Comparison of ENCODE assay signal across 25 mouse cellular contexts in the genomic region with DNA sequence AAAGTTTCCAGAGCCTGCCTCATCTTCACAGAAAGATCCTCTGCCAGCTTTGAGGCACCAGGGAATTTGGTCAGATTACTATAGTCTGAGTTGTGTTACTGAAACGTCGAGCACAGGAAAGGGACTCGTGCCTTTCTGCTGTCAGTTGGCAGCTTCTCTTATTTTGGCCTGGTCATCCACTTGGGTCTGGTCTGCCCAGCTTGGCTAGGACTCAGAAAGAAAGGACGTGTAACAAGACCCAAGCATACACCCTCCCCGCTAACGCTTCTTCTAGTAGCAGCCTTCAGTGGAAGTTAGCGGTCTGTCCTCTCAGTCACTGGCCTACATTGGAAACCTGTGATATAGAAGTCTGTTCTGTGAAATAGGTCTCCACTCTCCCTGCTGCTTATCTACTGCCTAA. TPM values are rescaled to one million over a fixed set of nuclear protein-coding genes. Genes with fewer than 3 reads are reported as not detected.
DNase-seq lines count a peak whose midpoint lies in the region; ATAC-seq and TF ChIP-seq lines count a peak whose summit lies in the region.
"Had no signal": no experiment of that assay in that cellular context is flagged by ENCODE, and none has a peak within 500 bp of the region (broad histone marks: within the 10 kb centered on the region; RNA-seq: fewer than 3 reads in every experiment).

No protein-coding gene starts in this region.

- no peak overlapping the region for H3K9ac ChIP-seq in liver, adult 2 months (ENCODE audit: low read depth, low read length)
- H3K9ac ChIP-seq in liver, embryonic 12.5 days = no peak overlapping the region
- H3K9ac ChIP-seq: embryonic facial prominence, embryonic 12.5 days; forebrain, embryonic 15.5 days; heart, embryonic 12.5 days; hindbrain, embryonic 15.5 days had no signal

- TF ChIP-seq POLR2A in liver, adult 2 months (IDR thresholded peaks at IDR 0.05; ENCODE audit: extremely low read depth, insufficient read depth, low read length) = no peak

- no peak overlapping the region for H3K27ac ChIP-seq in liver, adult 2 months (replicated peaks; ENCODE audit: insufficient read depth, low read depth, low read length)
- H3K27ac ChIP-seq in liver, embryonic 12.5 days = no peak overlapping the region
- H3K27ac ChIP-seq: embryonic facial prominence, embryonic 12.5 days; forebrain, embryonic 15.5 days; heart, adult 2 months; hindbrain, embryonic 15.5 days had no signal

- 41% methylated on average over 7 of the region's 7 CpGs for WGBS in liver, adult 2 months
- whole genome bisulfite sequencing in liver, embryonic 12.5 days (ENCODE audit: insufficient replicate concordance) = 70% methylated on average over 7 of the region's 7 CpGs

- H3K27me3 ChIP-seq in liver, adult 2 months (ENCODE audit: control insufficient read depth, insufficient read depth, low read length) = no peaks in the 10 kb centered on the region
- no peaks in the 10 kb centered on the region for H3K27me3 ChIP-seq in liver, embryonic 12.5 days (replicated peaks)
- H3K27me3 ChIP-seq: embryonic facial prominence, embryonic 12.5 days; forebrain, embryonic 15.5 days; heart, embryonic 12.5 days; hindbrain, embryonic 15.5 days had no signal

- H3K4me3 ChIP-seq in liver, adult 2 months (ENCODE audit: insufficient read depth, low read depth, low read length) = no peak overlapping the region
- H3K4me3 ChIP-seq in liver, embryonic 12.5 days = no peak overlapping the region
- H3K4me3 ChIP-seq: embryonic facial prominence, embryonic 12.5 days; forebrain, embryonic 15.5 days; heart, adult 2 months; heart, embryonic 12.5 days; hindbrain, embryonic 15.5 days had no signal

- TF ChIP-seq CTCF in liver, adult 2 months (IDR thresholded peaks at IDR 0.05; ENCODE audit: low read depth, low read length) = no peak

- H3K4me2 ChIP-seq in liver, embryonic 12.5 days = no peak overlapping the region
- H3K4me2 ChIP-seq: embryonic facial prominence, embryonic 12.5 days; forebrain, embryonic 15.5 days; heart, embryonic 12.5 days; hindbrain, embryonic 15.5 days had no signal

- H3K36me3 ChIP-seq in liver, adult 2 months (ENCODE audit: control insufficient read depth, insufficient read depth, low read length) = peaks cover 65% of the 10 kb centered on the region
- H3K36me3 ChIP-seq in liver, embryonic 12.5 days = peaks cover 83% of the 10 kb centered on the region

- H3K4me1 ChIP-seq in liver, adult 2 months (ENCODE audit: control insufficient read depth, insufficient read depth, low read length) = peaks cover 9% of the 10 kb centered on the region
- H3K4me1 ChIP-seq in liver, embryonic 12.5 days = peaks cover 23% of the 10 kb centered on the region

- no peak for ATAC-seq in liver, embryonic 12.5 days
- no peak for ATAC-seq in CD4-positive, CD25-positive, alpha-beta regulatory T cell, adult 4 months
- ATAC-seq: forebrain, embryonic 15.5 days had no signal

- peaks cover 4% of the 10 kb centered on the region; the same call in 1 of the 2 replicates for H3K79me2 ChIP-seq in liver, adult 2 months (ENCODE audit: control insufficient read depth, insufficient read depth, low read length)

- H3K9me3 ChIP-seq in liver, embryonic 12.5 days (replicated peaks) = no peaks in the 10 kb centered on the region
- H3K9me3 ChIP-seq: embryonic facial prominence, embryonic 12.5 days; forebrain, embryonic 15.5 days; G1E; heart, embryonic 12.5 days; hindbrain, embryonic 15.5 days had no signal

- intact Hi-C loops in heart, postnatal 10 days (cut with DNase I) = no loop called here

- peak; percentile 90 for DNase-seq in heart, adult 11 months
- DNase-seq in heart, postnatal 10 days = no peak
- DNase-seq in liver, adult 2 months (ENCODE audit: extremely low read depth, low read depth, low spot score) = peak; percentile 44
- peak; percentile 46 for DNase-seq in gastrocnemius, postnatal 25 days
- no peak for DNase-seq in kidney, adult 11 months
- DNase-seq: adrenal gland, postnatal 10 days; cerebellum, adult 11-12 months; cerebellum, adult 9-10 months; cerebellum, postnatal 25 days; heart, postnatal 36 days; kidney, adult 18-20 months had no signal

RNA-seq across cellular contexts. Expression of a gene that starts 5.1 kb away (rescaled TPM):
- 10 to 100 TPM; 27.0 to 31.2 TPM for total RNA-seq in heart, postnatal 10 days (2021)
- total RNA-seq in liver, adult 2 months (2014; rRNA removed) = 68.9 and 94.2 TPM in 2 replicates
- polyA plus RNA-seq in liver, adult 2 months (2012; rRNA removed) = 140 and 164 TPM in 2 replicates
- 60.7 and 65.5 TPM in 2 replicates for polyA plus RNA-seq in liver, embryonic 12.5 days (2016; fragmentation: Nextera tagmentation; extraction: Ambion mirVana)
- 10 to 100 TPM; 25.6 to 27.3 TPM for total RNA-seq in gastrocnemius, postnatal 25 days (2021)
- 100 to 1,000 TPM; 176 to 177 TPM for polyA plus RNA-seq in CD4-positive, CD25-positive, alpha-beta regulatory T cell, adult 4 months (2017; shearing (Covaris generic))

RNA-seq across cellular contexts. Expression of a gene that starts 24.8 kb away (rescaled TPM):
- 10 to 100 TPM; 37.6 to 37.9 TPM for total RNA-seq in heart, postnatal 10 days (2021)
- total RNA-seq in liver, adult 2 months (2014; rRNA removed) = 3.4 and 3.9 TPM in 2 replicates
- polyA plus RNA-seq in liver, adult 2 months (2012; rRNA removed) = 1.3 TPM in 2 replicates
- 11.3 and 12.0 TPM in 2 replicates for polyA plus RNA-seq in liver, embryonic 12.5 days (2016; fragmentation: Nextera tagmentation; extraction: Ambion mirVana)
- total RNA-seq in gastrocnemius, postnatal 25 days (2021) = 1 to 10 TPM; 3.4 to 3.8 TPM
- polyA plus RNA-seq in CD4-positive, CD25-positive, alpha-beta regulatory T cell, adult 4 months (2017; shearing (Covaris generic)) = 10 to 100 TPM in 1 of 2 experiments, 1 to 10 TPM in 1; 7.4 to 10.6 TPM

RNA-seq across cellular contexts. Expression of a gene that starts 25.7 kb away (rescaled TPM):
- total RNA-seq in heart, postnatal 10 days (2021) = 10 to 100 TPM; 27.0 to 29.2 TPM
- total RNA-seq in liver, adult 2 months (2014; rRNA removed) = 15.4 and 18.9 TPM in 2 replicates
- polyA plus RNA-seq in liver, adult 2 months (2012; rRNA removed) = 9.1 and 9.8 TPM in 2 replicates
- polyA plus RNA-seq in liver, embryonic 12.5 days (2016; fragmentation: Nextera tagmentation; extraction: Ambion mirVana) = 162 and 173 TPM in 2 replicates
- total RNA-seq in gastrocnemius, postnatal 25 days (2021) = 10 to 100 TPM; 17.6 to 19.0 TPM
- 100 to 1,000 TPM; 120 to 121 TPM for polyA plus RNA-seq in CD4-positive, CD25-positive, alpha-beta regulatory T cell, adult 4 months (2017; shearing (Covaris generic))

RNA-seq across cellular contexts. Expression of a gene that starts 41.1 kb away (rescaled TPM):
- not detected for total RNA-seq in heart, postnatal 10 days (2021)
- total RNA-seq in liver, adult 2 months (2014; rRNA removed) = not detected in 2 replicates
- not detected in 2 replicates for polyA plus RNA-seq in liver, adult 2 months (2012; rRNA removed)
- polyA plus RNA-seq in liver, embryonic 12.5 days (2016; fragmentation: Nextera tagmentation; extraction: Ambion mirVana) = not detected in 2 replicates
- not detected for total RNA-seq in gastrocnemius, postnatal 25 days (2021)
- not detected for polyA plus RNA-seq in CD4-positive, CD25-positive, alpha-beta regulatory T cell, adult 4 months (2017; shearing (Covaris generic))
- total RNA-seq: adrenal gland, postnatal 10 days; adrenal gland, postnatal 4 days; G1E; heart, adult 2 months; heart, postnatal 36 days had no signal
- polyA plus RNA-seq: brain, embryonic 14.5 days; cortical plate, adult 2 months; embryonic facial prominence, embryonic 12.5 days; forebrain, embryonic 11.5 days; forebrain, embryonic 15.5 days; G1E; heart, adult 2 months; heart, embryonic 12.5 days; heart, embryonic 16.5 days; hindbrain, embryonic 11.5 days; hindbrain, embryonic 15.5 days had no signal

Comparison
In these comparisons a context has a peak if more than half of its experiments do, and no peak if none do; other contexts are left out.
1. DNase-seq: peak in heart, adult 11 months (single experiment), liver, adult 2 months (single experiment) and gastrocnemius, postnatal 25 days (single experiment); none in heart, postnatal 10 days (0 of 2) and kidney, adult 11 months (single experiment).